ENCODE assay signal across 1 mouse cellular context in the genomic region with DNA sequence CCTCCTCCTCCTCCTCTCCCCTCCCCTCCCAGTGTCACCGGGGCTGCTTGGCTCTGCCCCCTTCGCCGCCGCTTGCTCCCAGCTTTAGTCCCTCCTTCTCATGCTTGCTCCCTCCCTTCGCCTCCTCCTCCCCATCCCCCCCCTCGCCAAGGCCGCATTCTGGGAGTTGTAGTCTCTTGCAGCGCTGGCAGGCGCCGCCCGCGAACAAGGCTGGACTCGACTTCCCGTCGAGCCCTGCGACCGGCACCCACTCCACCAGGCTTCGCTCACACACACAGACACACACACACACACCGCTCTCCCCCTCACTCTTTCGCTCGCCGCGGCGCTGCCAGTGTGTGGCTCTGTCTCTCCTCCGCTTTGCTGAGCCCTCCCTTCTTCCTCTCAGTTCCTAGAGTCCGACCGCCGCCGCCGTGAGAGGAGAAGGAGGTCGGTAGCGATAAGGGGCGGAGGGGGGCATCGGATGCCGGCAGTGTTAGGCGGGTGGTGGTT.
TF ChIP-seq lines count a peak whose summit lies in the region.

No protein-coding gene starts in this region.

TF ChIP-seq in MEL, 35 proteins besides CTCF, POLR2A, EP300 and RAD21 (continued from another document):
- TF ChIP-seq NELFE (IDR thresholded peaks at IDR 0.05; ENCODE audit: low read depth, low read length) = peak; percentile 59
- no peak for TF ChIP-seq ZNF384 (IDR thresholded peaks at IDR 0.05; ENCODE audit: low read depth, low read length)
- no peak for TF ChIP-seq TBP (IDR thresholded peaks at IDR 0.05; ENCODE audit: low read depth, low read length)
- TF ChIP-seq MEF2A (IDR thresholded peaks at IDR 0.05; ENCODE audit: extremely low read depth, insufficient replicate concordance, low read depth, low read length, poor library complexity, severe bottlenecking) = no peak
- TF ChIP-seq UBTF (IDR thresholded peaks at IDR 0.05; ENCODE audit: borderline replicate concordance, insufficient read depth, low read depth, low read length) = 0 out of 2 replicates have a peak, but pooled peaks have one; percentile 49
- no peak for TF ChIP-seq CHD1 (IDR thresholded peaks at IDR 0.05; ENCODE audit: low read depth, low read length)
- no peak for TF ChIP-seq USF2 (IDR thresholded peaks at IDR 0.05; ENCODE audit: borderline replicate concordance in 1 of 2, insufficient read depth in 1 of 2, low read depth in 1 of 2, low read length in 2 of 2)
- peak; percentile 76; the same call in 1 of the 2 replicates for TF ChIP-seq KAT2A (conservative IDR thresholded peaks at IDR 0.05; ENCODE audit: low read depth, low read length)
- TF ChIP-seq SIN3A (IDR thresholded peaks at IDR 0.05; ENCODE audit: low read length) = peak; percentile 56; the same call in 1 of the 2 replicates
